Mouse (Mus musculus) intestine, embryonic 14.5 days (tissue): ENCODE results near the gene Asprv1. TPM values are rescaled to one million over a fixed set of nuclear protein-coding genes. Genes with fewer than 3 reads are reported as not detected.

Experiments
- ATAC-seq: fragments of 200-750 bp; cut with Nextera tagmentation; replicated peaks from 2 replicates; pipeline ENCODE4 v1.8.0; 2017; ENCODE audit warnings: low read depth, moderate number of reproducible peaks, moderate TSS enrichment, moderate library complexity; ENCODE audit not compliant: low FRiP score, low TSS enrichment
- DNase-seq: peaks from one replicate; pipeline ENCODE4 v3.0.0-alpha.2; 2018; ENCODE audit warnings: low spot score
- H3K27ac ChIP-seq: fragments of 300-500 bp; sonication (generic); 2 replicates; pipeline ENCODE4 v1.5.1; 2014; ENCODE audit warnings: low read depth, mild to moderate bottlenecking, control low read depth
- H3K27me3 ChIP-seq: fragments of 300-500 bp; sonication (generic); replicated peaks from 2 replicates; pipeline ENCODE4 v1.6.1; 2014; ENCODE audit warnings: low read length, control low read depth; ENCODE audit not compliant: control insufficient read depth, insufficient read depth
- H3K36me3 ChIP-seq: fragments of 300-500 bp; sonication (generic); 2 replicates; pipeline ENCODE4 v1.6.1; 2014; ENCODE audit warnings: low read length, control low read depth; ENCODE audit not compliant: control insufficient read depth, insufficient read depth
- H3K4me1 ChIP-seq: fragments of 300-500 bp; sonication (generic); replicated peaks from 2 replicates; pipeline ENCODE4 v1.6.1; 2014; ENCODE audit warnings: low read length, control low read depth, mixed read lengths; ENCODE audit not compliant: control insufficient read depth, insufficient read depth
- H3K4me2 ChIP-seq: fragments of 300-500 bp; sonication (generic); 2 replicates; pipeline ENCODE4 v1.6.1; 2014; ENCODE audit warnings: low read length
- H3K4me3 ChIP-seq: fragments of 300-500 bp; sonication (generic); 2 replicates; pipeline ENCODE4 v1.5.1; 2014; ENCODE audit warnings: low read depth, low read length, control low read depth, mixed read lengths
- H3K9ac ChIP-seq: fragments of 300-500 bp; sonication (generic); 2 replicates; pipeline ENCODE4 v1.6.1; 2014; ENCODE audit warnings: mild to moderate bottlenecking, low read length
- H3K9me3 ChIP-seq: fragments of 300-500 bp; sonication (generic); 2 replicates; pipeline ENCODE4 v1.6.1; 2016; ENCODE audit warnings: low read length, control low read depth; ENCODE audit not compliant: control insufficient read depth
- WGBS: fragments of 180-500 bp; shearing (Covaris S2); extraction: QIAGEN DNeasy Blood & Tissue Kit; methylation state at CpG from one replicate; pipeline ENCODE4 v1.1.7; 2014; 5-methylcytosine and 5-hydroxymethylcytosine counted together
- polyA plus RNA-seq: library from polyadenylated mRNA; unstranded; fragments of >200 nt; fragmentation: Nextera tagmentation; extraction: Ambion mirVana; gene quantifications from 2 replicates; pipeline ENCODE4 v1.2.1, GENCODE M21; 2014

Gene Asprv1
- polyA plus RNA-seq, 1 experiment from 2014 or later, result 0.26 TPM

DNA sequence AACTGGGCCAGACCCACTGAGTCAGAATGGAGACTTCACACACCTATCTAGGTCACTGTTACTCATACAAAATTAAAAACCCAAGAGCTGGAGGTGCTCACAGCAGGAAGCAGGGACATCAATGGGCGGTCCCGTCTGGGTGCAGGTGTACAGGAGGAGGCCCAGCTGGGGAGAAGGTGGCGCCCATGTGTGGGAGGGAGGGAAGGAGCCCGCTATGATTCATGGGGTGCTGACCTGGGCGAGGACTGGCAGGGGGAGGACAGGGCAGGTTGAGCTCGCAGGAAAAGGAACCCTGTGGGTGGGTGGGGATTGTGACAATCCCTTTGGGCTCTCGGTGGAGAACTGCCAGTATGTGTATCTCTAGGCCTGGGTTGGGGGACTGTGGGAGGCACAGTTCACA is 22.7 kb upstream of the Asprv1 start:
- Histone ChIP-seq H3K4me2 (no peak overlapping the region), H3K9ac (no peak overlapping the region)
- no peak for ATAC-seq

DNA sequence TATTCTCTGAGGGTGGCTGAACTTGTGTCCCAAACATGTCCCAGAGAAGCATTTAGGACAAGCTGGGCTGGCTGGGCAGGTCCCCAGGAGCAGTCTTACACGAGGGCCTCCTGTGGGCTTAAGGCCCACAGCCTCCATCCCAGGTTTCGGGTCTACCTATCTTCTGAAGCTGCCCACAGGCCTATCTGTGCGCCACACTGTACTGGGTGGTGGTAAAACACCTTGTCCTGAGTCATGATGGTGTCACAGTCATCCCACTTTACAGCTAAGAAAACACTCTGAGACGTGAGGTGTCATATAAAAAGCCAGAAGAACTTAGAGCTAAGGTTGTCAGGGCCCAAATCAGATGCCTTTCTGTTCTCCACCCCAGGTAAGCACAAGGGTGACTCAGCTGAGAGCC is 21.7 kb upstream of the Asprv1 start:
- Histone ChIP-seq H3K27ac (no peak overlapping the region), H3K27me3 (no peaks in the 10 kb centered on the region), H3K4me1 (no peaks in the 10 kb centered on the region), H3K4me3 (no peak overlapping the region), H3K9me3 (no peaks in the 10 kb centered on the region), H3K9ac (no peak overlapping the region), H3K36me3 (no peaks in the 10 kb centered on the region), H3K4me2 (no peak overlapping the region)
- ATAC-seq (no peak), DNase-seq (no peak)
- WGBS, result 80% methylated on average over 4 of the region's 4 CpGs

More for the DNA sequence above, 22.7 kb upstream of the Asprv1 start:
- Histone ChIP-seq H3K27me3 (no peaks in the 10 kb centered on the region), H3K4me3 (no peak overlapping the region), H3K9me3 (no peaks in the 10 kb centered on the region), H3K27ac (no peak overlapping the region), H3K4me1 (0 out of 2 replicates have a peak, but pooled peaks cover 2% of the 10 kb centered on the region), H3K36me3 (no peaks in the 10 kb centered on the region)
- WGBS, result 59% methylated on average over 7 of the region's 7 CpGs
- DNase-seq, result no peak

DNA sequence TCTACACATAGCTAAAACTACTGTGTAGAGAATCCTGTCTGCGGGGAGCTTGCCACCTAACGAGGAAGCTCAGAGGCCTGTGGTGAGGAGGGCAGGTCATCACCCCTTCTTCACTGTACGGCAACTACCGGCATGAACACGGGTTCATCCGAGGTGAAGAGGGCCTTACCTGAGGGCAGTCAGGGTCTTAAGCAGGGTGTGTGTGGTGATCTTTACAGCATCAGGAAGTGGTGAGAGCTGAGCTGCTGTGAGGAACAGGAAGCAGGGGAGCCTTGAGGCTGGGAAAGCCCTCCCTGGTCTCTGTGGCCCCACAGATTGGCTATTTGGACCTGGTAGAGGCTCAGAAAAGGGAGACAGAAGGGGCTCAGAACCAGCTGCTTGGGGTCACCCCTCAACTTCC is 20.5 kb upstream of the Asprv1 start:
- Histone ChIP-seq H3K27ac (no peak overlapping the region), H3K4me1 (no peaks in the 10 kb centered on the region), H3K4me3 (no peak overlapping the region), H3K9me3 (no peaks in the 10 kb centered on the region), H3K27me3 (no peaks in the 10 kb centered on the region), H3K9ac (no peak overlapping the region), H3K4me2 (no peak overlapping the region), H3K36me3 (no peaks in the 10 kb centered on the region)
- ATAC-seq (no peak), DNase-seq (no peak)
- 78% methylated on average over 6 of the region's 6 CpGs for WGBS

DNA sequence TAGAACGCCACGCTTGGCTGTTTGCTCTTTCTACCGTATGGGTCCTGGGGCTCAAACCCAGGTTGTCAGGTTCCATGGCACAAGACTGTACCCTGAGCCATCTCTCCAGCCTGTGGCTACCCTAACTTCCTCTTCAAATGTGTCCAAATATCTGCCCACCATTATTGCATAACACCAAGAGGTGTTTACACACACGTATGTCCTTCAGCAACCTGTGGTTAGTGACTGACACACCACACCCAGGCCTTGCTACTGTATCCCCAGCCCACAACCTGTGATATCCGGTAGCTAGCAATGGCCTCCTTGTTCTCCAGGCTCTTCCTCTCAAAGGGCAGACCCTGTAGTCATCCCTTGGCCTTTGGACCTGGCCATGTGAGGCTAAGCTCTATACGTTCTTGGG is 18.7 kb upstream of the Asprv1 start:
- Histone ChIP-seq H3K36me3 (no peaks in the 10 kb centered on the region), H3K27me3 (no peaks in the 10 kb centered on the region), H3K4me3 (no peak overlapping the region), H3K27ac (no peak overlapping the region), H3K9me3 (no peaks in the 10 kb centered on the region), H3K4me2 (no peak overlapping the region), H3K9ac (no peak overlapping the region), H3K4me1 (no peaks in the 10 kb centered on the region)
- 89% methylated on average over 6 of the region's 6 CpGs for WGBS
- no peak for ATAC-seq
- DNase-seq, result no peak

DNA sequence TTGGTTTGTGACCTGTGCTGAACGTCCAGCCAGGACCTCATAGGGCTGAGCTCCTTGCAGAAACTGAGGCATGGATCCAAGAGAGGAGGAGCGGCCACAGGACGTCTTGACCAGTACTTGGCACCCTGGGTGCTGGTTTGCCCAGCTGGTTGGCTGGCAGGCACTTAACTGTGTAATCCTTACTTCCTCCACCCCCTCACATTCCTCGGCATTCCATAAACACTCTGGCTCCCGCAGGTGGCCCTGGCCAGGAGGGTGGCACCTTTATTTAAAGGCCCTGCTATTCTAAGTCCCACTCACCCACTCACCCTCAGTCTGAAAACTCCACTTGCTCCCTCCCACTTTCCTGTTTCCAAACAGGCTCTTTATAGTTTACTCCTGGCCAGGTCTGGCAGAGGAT is 17.2 kb upstream of the Asprv1 start:
- H3K9ac ChIP-seq, result no peak overlapping the region
- no peaks in the 10 kb centered on the region for H3K9me3 ChIP-seq
- no peaks in the 10 kb centered on the region for H3K27me3 ChIP-seq
- WGBS, result 50% methylated on average over 5 of the region's 5 CpGs
- no peak for ATAC-seq
- no peak overlapping the region for H3K4me3 ChIP-seq
- no peaks in the 10 kb centered on the region for H3K4me1 ChIP-seq
- no peak overlapping the region for H3K27ac ChIP-seq
- no peak overlapping the region for H3K4me2 ChIP-seq
- no peaks in the 10 kb centered on the region for H3K36me3 ChIP-seq
- DNase-seq, result no peak

DNA sequence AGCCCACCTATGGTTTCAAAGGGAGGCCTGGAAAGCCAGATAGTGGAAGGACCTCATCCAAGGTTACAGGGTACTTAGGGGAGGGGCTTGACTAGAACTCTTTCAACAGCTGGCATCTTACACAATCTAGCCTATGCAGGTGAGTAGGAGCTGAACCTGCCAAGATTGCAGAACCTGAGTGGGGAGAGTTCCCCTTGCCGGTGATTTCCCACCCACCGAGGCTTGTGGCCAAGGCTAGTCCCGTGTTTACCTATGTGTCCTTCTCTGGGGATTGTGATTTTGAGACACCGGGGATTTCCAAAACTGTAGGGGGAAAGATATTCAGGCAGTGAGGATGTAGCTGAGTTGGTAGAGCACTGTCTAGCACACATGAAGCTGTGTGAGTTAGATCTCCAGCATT is 12.7 kb upstream of the Asprv1 start:
- Histone ChIP-seq H3K27me3 (no peaks in the 10 kb centered on the region), H3K4me1 (no peaks in the 10 kb centered on the region), H3K9ac (no peak overlapping the region), H3K27ac (no peak overlapping the region), H3K4me3 (no peak overlapping the region), H3K9me3 (no peaks in the 10 kb centered on the region), H3K36me3 (no peaks in the 10 kb centered on the region), H3K4me2 (no peak overlapping the region)
- DNase-seq (no peak), ATAC-seq (no peak)
- 82% methylated on average over 4 of the region's 4 CpGs for WGBS

DNA sequence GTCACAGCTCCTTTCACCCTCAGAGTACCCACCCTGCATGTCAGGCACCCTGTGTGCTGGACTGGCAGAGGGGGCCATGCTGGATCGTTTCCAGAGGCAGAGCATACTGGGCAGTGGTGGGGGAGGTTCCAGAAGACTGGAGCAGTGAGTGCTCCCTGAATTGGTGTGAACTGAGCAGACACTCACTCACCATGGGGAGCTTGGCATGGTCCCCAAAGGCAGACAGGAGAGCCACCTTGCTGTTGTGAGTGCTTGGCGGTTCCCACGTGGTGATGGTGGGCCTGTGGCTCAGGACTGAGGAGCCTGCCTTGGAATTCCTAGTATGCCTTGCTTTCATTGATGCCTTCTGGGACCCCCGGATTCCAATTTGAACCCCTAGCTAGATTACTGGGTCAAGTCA is 4.8 kb upstream of the Asprv1 start:
- Histone ChIP-seq H3K27ac (no peak overlapping the region), H3K9ac (no peak overlapping the region), H3K9me3 (no peaks in the 10 kb centered on the region), H3K4me3 (no peak overlapping the region), H3K27me3 (no peaks in the 10 kb centered on the region), H3K4me2 (no peak overlapping the region), H3K4me1 (no peaks in the 10 kb centered on the region), H3K36me3 (no peaks in the 10 kb centered on the region)
- DNase-seq (no peak), ATAC-seq (no peak)
- WGBS, result 88% methylated on average over 4 of the region's 4 CpGs

DNA sequence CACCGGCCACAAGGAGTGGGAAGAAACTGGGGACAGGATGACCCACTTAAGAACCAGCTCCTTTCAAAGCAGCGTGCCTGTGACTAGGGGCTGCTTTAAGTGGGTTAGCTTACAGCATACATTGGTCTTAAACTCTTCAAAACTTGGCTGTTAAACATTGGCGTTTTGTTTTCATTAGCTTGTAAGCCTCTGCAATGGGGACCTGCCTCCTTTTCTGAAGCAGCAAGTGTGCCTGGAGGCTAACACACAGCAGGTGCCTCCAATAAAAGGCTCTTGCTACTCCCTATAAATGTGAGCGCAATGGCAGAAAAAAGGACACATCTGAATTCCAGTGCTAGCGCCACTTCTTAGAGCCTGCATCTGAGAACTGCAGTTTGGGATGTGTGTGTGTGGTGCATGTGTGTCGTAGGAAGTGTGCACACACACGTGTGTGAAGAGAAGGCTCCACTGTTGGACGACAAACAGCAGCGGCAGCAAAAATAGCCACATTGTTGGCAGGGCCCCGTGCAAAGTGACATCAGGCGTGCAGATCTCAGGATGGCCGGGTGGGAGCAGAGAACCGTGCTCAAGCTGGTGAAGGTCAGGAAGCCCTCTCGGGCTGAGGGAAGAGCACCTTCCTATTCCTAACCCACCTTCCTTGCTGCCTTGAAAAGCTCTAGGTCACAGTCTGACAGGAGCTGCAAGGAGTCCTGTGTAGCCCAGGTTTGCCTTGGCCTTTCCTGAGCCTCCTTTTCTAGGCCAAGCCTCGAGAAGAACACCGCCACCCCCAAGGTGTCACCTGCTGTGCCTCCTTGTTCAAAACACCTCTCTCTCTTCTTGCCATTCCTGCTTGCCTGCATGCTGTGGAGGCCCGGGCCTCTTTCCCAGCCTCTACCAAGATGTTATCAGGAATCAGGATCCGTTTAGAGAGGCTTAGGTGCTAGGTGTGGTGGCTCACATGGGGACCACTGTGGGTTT is 3.6 kb upstream of the Asprv1 start:
- H3K9me3 ChIP-seq, result no peaks in the 10 kb centered on the region
- DNase-seq (no peak), ATAC-seq (no peak)
- WGBS, result 64% methylated on average over 18 of the region's 18 CpGs
- H3K9ac ChIP-seq, result no peak overlapping the region
- H3K4me3 ChIP-seq, result no peak overlapping the region
- no peak overlapping the region for H3K27ac ChIP-seq
- no peaks in the 10 kb centered on the region for H3K27me3 ChIP-seq
- no peaks in the 10 kb centered on the region for H3K36me3 ChIP-seq
- H3K4me2 ChIP-seq, result no peak overlapping the region
- no peaks in the 10 kb centered on the region for H3K4me1 ChIP-seq

DNA sequence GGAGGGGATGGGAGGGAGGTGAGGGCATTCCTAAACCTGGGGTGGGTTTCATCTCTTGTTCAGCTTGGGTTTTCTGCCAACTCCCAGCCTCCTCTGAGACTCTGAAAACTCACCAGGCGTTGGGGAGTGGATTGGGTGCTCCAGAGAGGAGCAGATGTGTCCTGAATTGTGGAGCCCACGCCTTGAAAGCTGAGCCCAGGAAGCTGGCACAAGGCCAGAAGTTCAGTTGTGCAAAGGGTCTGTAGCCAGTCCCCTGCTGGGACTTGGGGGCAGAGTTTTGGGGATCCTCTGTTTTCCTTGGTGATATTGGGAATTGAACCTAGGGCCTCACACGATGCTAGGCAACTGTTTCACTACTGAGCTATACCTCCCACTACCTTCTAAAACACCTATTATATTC is 2.2 kb downstream of the Asprv1 start:
- no peak for DNase-seq
- Histone ChIP-seq H3K36me3 (no peaks in the 10 kb centered on the region), H3K9me3 (no peaks in the 10 kb centered on the region), H3K4me3 (no peak overlapping the region), H3K27ac (no peak overlapping the region), H3K9ac (no peak overlapping the region), H3K27me3 (no peaks in the 10 kb centered on the region), H3K4me1 (no peaks in the 10 kb centered on the region), H3K4me2 (no peak overlapping the region)
- no peak for ATAC-seq
- WGBS, result 65% methylated on average over 3 of the region's 3 CpGs
